Mouse (Mus musculus) stomach, embryonic 15.5 days (tissue): Measurements from ENCODE around the gene Khdc1a. TPM values are rescaled to one million over a fixed set of nuclear protein-coding genes. Genes with fewer than 3 reads are reported as not detected.
"Not testable (repeated sequence)": the region's sequence is repeated elsewhere in the genome, so short reads cannot be mapped to it uniquely, and the experiment has no call there.

Source experiments
- ATAC-seq: fragments of 200-750 bp; cut with Nextera tagmentation; 2 replicates; pipeline ENCODE4 v1.8.0; 2017; ENCODE audit warnings: low read depth, moderate number of reproducible peaks, moderate TSS enrichment; ENCODE audit not compliant: insufficient read depth, low FRiP score
- H3K27ac ChIP-seq: fragments of 300-500 bp; sonication (generic); 2 replicates; pipeline ENCODE4 v1.5.1; 2015; ENCODE audit warnings: mild to moderate bottlenecking, inconsistent platforms
- H3K27me3 ChIP-seq: fragments of 300-500 bp; sonication (generic); replicated peaks from 2 replicates; pipeline ENCODE4 v1.6.1; 2015; ENCODE audit warnings: inconsistent platforms
- H3K36me3 ChIP-seq: fragments of 300-500 bp; sonication (generic); 2 replicates; pipeline ENCODE4 v1.6.1; 2015; ENCODE audit warnings: inconsistent platforms
- H3K4me1 ChIP-seq: fragments of 300-500 bp; sonication (generic); 2 replicates; pipeline ENCODE4 v1.6.1; 2015; ENCODE audit warnings: inconsistent platforms
- H3K4me2 ChIP-seq: fragments of 300-500 bp; sonication (generic); 2 replicates; pipeline ENCODE4 v1.6.1; 2015; ENCODE audit warnings: mild to moderate bottlenecking, inconsistent platforms
- H3K4me3 ChIP-seq: fragments of 300-500 bp; sonication (generic); replicated peaks from 2 replicates; pipeline ENCODE4 v1.5.1; 2015; ENCODE audit warnings: inconsistent platforms
- H3K9ac ChIP-seq: fragments of 300-500 bp; sonication (generic); 2 replicates; pipeline ENCODE4 v1.6.1; 2015; ENCODE audit warnings: inconsistent platforms
- H3K9me3 ChIP-seq: fragments of 300-500 bp; sonication (generic); 2 replicates; pipeline ENCODE4 v1.6.1; 2016; ENCODE audit warnings: inconsistent platforms
- WGBS: fragments of 180-500 bp; shearing (Covaris S2); methylation state at CpG from one replicate; pipeline ENCODE4 v1.1.7; 2015; 5-methylcytosine and 5-hydroxymethylcytosine counted together
- polyA plus RNA-seq: library from polyadenylated mRNA; unstranded; fragments of >200 nt; fragmentation: Nextera tagmentation; extraction: Ambion mirVana; gene quantifications from 2 replicates; pipeline ENCODE4 v1.2.1, GENCODE M21; 2015

Gene Khdc1a
- polyA plus RNA-seq, result not detected in 2 replicates

DNA sequence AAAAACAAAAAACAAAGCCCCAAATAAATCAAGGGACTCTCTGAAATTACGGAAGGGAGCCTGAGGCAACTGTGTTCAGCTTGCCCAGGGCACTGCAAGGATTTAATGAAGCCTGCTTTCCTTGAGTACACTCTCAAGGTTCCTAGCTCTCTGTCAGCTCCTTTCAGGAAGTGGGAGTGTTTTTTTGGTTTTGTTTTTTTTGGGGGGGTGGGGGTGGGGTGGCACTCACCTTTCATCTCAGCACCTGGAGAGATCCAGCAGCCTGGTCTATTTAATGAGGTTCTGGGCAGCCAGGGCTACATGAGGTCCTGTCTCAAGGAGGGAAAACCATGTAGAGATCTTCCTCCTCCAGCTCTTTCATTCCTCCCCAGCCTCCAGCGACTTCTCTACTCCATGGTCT lies at the start of gene Khdc1a:
Gene Khdc1a, plus strand, starts transcription at position 301 of the 400 bp plus-strand sequence.
- no peaks in the 10 kb centered on the region for H3K36me3 ChIP-seq
- H3K9ac ChIP-seq, result no peak within 1 kb of the TSS
- no peak within 1 kb of the TSS for H3K4me2 ChIP-seq
- H3K4me1 ChIP-seq, result no peaks in the 10 kb centered on the region
- H3K27ac ChIP-seq, result no peak within 1 kb of the TSS
- H3K9me3 ChIP-seq, result no peaks in the 10 kb centered on the region
- no peaks in the 10 kb centered on the region for H3K27me3 ChIP-seq
- no peak for ATAC-seq
- WGBS, result 72% methylated on average over 2 of the region's 2 CpGs
- H3K4me3 ChIP-seq, result no peak within 1 kb of the TSS

DNA sequence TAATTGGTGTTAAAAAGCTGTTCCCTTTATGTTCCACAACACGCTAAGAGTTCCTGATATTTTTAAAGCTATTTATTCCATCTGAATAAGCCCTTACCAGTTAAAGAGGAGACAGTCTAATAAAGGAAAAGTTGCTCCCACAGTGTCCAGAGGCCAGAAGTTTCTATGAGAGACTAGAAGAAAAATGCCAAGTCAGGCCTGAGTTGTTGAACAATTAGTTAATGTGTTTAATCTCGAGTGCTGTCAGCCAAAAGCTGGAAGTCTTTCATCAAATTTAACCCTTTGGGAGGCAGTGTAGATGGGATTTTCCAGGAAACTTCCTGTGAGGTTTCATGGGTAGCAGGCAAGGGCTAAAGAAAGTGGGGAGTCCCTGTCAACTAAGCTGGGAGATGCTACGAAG lies 49.6 kb upstream of the Khdc1a start:
- ATAC-seq, result no peak
- 51% methylated on average over 3 of the region's 3 CpGs for WGBS

DNA sequence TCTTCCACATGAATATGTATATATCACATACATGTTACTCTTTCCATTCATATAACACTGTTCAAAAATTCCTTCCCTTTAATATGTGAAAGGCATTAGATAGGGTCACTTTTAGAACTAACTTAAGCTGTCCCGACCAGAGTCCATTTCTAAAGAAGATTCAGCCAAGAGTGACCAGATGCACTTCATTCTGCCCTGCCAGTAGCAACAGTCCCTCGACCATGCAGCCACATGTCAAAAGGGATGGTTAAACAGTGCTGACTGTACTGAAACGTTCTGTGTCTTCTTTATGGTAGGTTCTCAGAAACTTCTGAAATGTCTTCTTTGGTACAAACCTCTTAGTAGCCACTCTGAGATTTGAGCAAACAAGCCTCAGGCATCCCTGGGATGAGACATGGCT lies 47.8 kb upstream of the Khdc1a start:
- WGBS, result 70% methylated on average over 3 of the region's 3 CpGs

More for the DNA sequence above, 49.6 kb upstream of the Khdc1a start:
- Histone ChIP-seq H3K9me3 (no peaks in the 10 kb centered on the region), H3K36me3 (no peaks in the 10 kb centered on the region), H3K4me3 (no peak overlapping the region), H3K4me1 (no peaks in the 10 kb centered on the region), H3K27ac (no peak overlapping the region), H3K9ac (no peak overlapping the region), H3K4me2 (no peak overlapping the region), H3K27me3 (no peaks in the 10 kb centered on the region)

DNA sequence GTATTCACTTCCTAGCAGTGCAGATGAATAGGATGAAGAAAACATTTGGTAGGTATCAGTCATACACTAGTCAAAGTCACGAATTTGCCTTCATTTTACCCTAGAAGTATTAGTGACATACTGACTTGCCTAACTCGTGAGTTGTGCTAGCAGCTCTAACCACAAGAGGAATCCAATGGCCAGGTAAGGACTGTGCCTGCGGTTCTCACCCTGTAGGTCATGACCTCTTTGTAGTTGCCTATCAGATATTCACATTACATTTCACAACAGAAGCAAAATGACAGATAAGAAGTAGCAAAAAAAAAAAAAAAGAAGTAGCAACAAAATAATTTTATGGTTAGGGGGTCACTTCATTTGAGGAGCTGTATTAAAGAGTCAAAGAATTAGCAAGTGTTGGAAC lies 45.3 kb upstream of the Khdc1a start:
- WGBS, result 74% methylated on average over 3 of the region's 3 CpGs
- Histone ChIP-seq H3K4me3 (no peak overlapping the region), H3K9me3 (no peaks in the 10 kb centered on the region), H3K27ac (no peak overlapping the region), H3K4me1 (no peaks in the 10 kb centered on the region), H3K4me2 (no peak overlapping the region), H3K36me3 (no peaks in the 10 kb centered on the region), H3K27me3 (no peaks in the 10 kb centered on the region), H3K9ac (no peak overlapping the region)
- no peak for ATAC-seq

More for the DNA sequence above, 47.8 kb upstream of the Khdc1a start:
- Histone ChIP-seq H3K4me1 (no peaks in the 10 kb centered on the region), H3K9ac (no peak overlapping the region), H3K36me3 (no peaks in the 10 kb centered on the region), H3K9me3 (no peaks in the 10 kb centered on the region), H3K27me3 (no peaks in the 10 kb centered on the region), H3K27ac (no peak overlapping the region), H3K4me2 (no peak overlapping the region), H3K4me3 (no peak overlapping the region)
- no peak for ATAC-seq

DNA sequence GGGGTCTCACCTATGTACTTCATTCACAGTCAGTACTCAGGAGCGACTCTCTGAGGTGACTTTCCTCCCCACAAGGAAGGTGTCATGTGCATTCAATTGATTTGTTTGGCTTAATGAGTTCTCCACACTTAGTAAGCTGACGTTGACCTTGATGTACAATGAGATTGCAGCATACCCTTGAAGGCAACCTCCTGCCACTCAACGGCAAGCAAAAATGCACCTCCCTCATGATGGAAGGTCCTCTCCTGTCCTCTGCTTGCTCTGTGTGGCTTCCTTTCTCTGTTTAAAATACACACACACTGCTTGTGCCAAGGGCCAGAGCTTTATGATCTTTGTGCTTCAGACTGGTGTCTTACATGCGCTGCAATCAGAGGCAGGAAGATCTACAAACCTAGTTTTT lies 44.8 kb upstream of the Khdc1a start:
- no peaks in the 10 kb centered on the region for H3K36me3 ChIP-seq
- H3K9me3 ChIP-seq, result no peaks in the 10 kb centered on the region
- H3K9ac ChIP-seq, result no peak overlapping the region
- no peak overlapping the region for H3K4me2 ChIP-seq
- 80% methylated on average over 4 of the region's 4 CpGs for WGBS
- H3K27me3 ChIP-seq, result no peaks in the 10 kb centered on the region
- no peak overlapping the region for H3K27ac ChIP-seq
- no peak overlapping the region for H3K4me3 ChIP-seq
- no peaks in the 10 kb centered on the region for H3K4me1 ChIP-seq
- no peak for ATAC-seq

DNA sequence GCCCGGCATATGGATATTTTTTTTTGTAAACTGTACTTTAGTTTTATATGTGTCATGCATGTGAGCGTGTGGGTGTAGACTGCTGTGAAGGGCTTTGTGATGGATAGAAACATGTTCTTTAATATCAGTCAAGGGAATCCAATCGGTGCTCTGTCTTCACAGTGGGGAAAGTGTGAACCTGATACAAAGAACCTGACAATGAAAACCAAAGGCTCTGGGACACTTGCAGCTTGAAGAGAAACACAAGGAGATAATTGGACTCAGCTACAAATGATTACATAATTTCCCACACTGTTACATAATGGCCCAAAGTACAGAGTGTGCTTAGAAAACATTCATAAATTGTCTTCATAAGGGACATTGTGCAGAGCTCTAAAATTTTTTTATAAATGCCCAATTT lies 44.0 kb upstream of the Khdc1a start:
- Histone ChIP-seq H3K36me3 (no peaks in the 10 kb centered on the region), H3K4me3 (no peak overlapping the region), H3K4me1 (no peaks in the 10 kb centered on the region), H3K9ac (no peak overlapping the region), H3K9me3 (no peaks in the 10 kb centered on the region), H3K4me2 (no peak overlapping the region), H3K27me3 (no peaks in the 10 kb centered on the region), H3K27ac (no peak overlapping the region)
- 90% methylated on average over 3 of the region's 3 CpGs for WGBS
- ATAC-seq, result no peak

DNA sequence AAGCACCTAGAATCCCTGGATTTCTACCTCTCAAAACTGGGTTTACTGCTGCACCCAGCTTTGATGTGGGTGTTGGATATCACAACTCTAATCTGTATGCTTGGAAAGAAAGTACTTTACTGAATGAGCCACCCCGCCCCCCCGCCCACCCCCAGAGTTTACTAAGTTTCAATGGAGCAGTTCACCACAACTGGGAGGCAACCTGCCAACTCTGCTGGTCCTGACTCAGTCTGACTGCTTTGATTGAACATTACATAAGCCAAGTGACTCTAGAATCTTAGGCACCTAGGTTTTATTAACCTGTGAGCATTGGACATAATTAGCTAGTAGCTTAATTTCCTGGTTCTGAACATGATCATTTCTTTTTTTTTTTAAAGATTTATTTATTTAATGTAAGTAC lies 35.1 kb upstream of the Khdc1a start:
- Histone ChIP-seq H3K36me3 (no peaks in the 10 kb centered on the region), H3K4me2 (no peak overlapping the region), H3K4me3 (no peak overlapping the region), H3K9ac (no peak overlapping the region), H3K9me3 (no peaks in the 10 kb centered on the region), H3K27me3 (no peaks in the 10 kb centered on the region), H3K4me1 (no peaks in the 10 kb centered on the region), H3K27ac (no peak overlapping the region)
- ATAC-seq, result no peak
- WGBS, result 85% methylated on average over 2 of the region's 2 CpGs

DNA sequence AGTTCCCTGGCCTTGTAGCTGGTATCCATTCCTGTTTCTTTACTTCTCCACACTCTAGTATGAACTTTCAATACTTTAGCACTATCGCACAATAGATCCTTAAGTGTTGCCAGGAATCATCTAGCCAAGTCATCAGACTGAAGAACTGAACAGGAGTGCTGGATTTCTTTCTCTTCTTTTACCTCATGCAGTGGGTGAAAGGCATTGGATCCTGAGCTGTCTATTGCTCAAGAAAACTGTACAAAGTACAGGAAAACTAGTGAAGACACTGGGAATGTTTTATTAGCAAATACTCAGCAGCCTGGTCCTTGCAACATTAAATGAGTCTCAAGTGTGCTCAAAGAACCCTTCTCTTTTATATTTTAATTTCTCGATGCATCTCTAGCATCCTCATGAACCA lies 33.7 kb upstream of the Khdc1a start:
- Histone ChIP-seq H3K4me3 (no peak overlapping the region), H3K27ac (no peak overlapping the region), H3K36me3 (no peaks in the 10 kb centered on the region), H3K27me3 (no peaks in the 10 kb centered on the region), H3K9me3 (no peaks in the 10 kb centered on the region), H3K4me1 (no peaks in the 10 kb centered on the region), H3K4me2 (no peak overlapping the region), H3K9ac (no peak overlapping the region)
- no peak for ATAC-seq
- WGBS, result 91% methylated on average over 2 of the region's 2 CpGs

DNA sequence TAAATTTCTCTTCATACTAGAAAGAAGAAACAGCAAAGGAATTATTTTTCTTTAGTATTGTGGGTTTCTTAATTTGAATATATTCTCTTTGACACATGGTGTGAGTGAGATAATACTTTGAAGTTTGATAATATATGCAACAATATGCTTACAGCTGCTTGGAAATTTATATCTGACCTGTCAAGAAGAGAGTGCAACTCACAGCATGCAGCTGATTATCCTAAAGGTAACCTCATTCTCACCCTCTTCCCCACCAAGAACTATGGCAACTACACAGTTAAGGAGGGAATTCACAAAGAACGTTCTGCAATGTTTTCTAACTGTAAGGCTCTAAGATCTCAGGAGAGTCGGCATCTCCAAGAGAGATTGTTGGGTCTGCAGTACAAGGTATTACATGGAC lies 33.1 kb upstream of the Khdc1a start:
- no peaks in the 10 kb centered on the region for H3K36me3 ChIP-seq
- H3K27ac ChIP-seq, result no peak overlapping the region
- no peak overlapping the region for H3K4me2 ChIP-seq
- no peak overlapping the region for H3K9ac ChIP-seq
- WGBS, result 73% methylated on average over 2 of the region's 2 CpGs
- H3K4me3 ChIP-seq, result no peak overlapping the region
- no peaks in the 10 kb centered on the region for H3K27me3 ChIP-seq
- H3K9me3 ChIP-seq, result no peaks in the 10 kb centered on the region
- no peaks in the 10 kb centered on the region for H3K4me1 ChIP-seq
- no peak for ATAC-seq

DNA sequence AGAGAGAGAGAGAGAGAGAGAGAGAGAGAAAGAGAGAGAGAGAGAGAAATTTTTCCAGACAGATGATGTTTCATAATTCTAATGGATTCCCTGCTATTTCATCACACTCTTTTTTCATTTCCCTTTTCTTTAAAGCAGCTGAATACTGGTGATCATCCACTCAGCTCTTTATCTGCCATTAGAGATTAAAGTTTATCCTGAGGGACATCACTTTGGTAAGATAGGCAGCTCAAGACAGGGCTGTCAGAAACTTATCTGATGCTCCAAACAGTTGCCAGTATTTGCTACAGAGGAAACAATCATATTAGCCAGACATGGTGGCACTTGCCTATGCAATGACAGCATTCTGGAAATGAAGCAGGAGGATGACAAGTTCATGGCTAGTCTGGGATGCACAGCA lies 31.2 kb upstream of the Khdc1a start:
- no peak overlapping the region for H3K27ac ChIP-seq
- H3K4me1 ChIP-seq, result no peaks in the 10 kb centered on the region
- no peak for ATAC-seq
- H3K4me3 ChIP-seq, result no peak overlapping the region
- no peak overlapping the region for H3K4me2 ChIP-seq
- H3K9ac ChIP-seq, result no peak overlapping the region
- no peaks in the 10 kb centered on the region for H3K9me3 ChIP-seq
- no peaks in the 10 kb centered on the region for H3K27me3 ChIP-seq
- no peaks in the 10 kb centered on the region for H3K36me3 ChIP-seq

DNA sequence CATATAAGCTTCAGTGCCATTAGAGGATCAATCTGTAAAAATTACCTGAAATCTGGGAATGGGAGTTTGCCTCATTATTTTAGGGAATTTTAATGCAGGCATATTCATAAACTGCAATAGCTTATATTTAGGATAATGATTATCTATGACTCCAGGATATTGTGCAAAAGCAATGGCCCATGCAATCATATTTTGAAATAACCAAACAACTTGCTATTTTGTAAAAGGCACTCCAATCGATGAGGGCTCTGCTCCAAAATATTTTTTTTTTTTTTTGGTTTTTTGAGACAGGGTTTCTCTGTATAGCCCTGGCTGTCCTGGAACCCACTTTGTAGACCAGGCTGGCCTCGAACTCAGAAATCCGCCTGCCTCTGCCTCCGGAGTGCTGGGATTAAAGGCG lies 29.2 kb upstream of the Khdc1a start:
- H3K9ac ChIP-seq, H3K27me3 ChIP-seq, H3K9me3 ChIP-seq, H3K36me3 ChIP-seq, ATAC-seq, H3K4me2 ChIP-seq, H3K27ac ChIP-seq, H3K4me3 ChIP-seq, H3K4me1 ChIP-seq: not testable (repeated sequence)
- 90% methylated on average over 5 of the region's 5 CpGs for WGBS

DNA sequence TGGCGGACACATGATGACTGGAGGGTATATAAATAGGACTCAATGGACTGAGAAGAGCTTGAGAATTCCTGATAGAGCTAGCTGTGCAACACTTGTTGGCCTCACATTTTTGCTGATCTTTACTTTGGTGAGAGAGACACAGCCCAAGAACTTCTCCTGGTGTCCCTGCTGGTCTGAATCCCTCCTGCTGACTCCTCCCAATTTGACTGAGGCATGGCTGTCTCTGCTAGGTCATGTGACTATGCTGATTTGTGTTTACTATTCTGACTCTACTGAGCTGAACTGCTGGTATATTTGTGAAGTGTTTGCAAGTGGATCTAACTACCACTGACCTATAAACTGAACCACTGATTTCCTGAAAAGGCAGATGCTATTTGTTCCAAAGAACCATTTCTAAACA lies 27.8 kb upstream of the Khdc1a start:
- Histone ChIP-seq H3K27ac (no peak overlapping the region), H3K27me3 (no peaks in the 10 kb centered on the region), H3K9ac (no peak overlapping the region), H3K4me1 (no peaks in the 10 kb centered on the region), H3K4me2 (no peak overlapping the region), H3K36me3 (no peaks in the 10 kb centered on the region), H3K4me3 (no peak overlapping the region), H3K9me3 (no peaks in the 10 kb centered on the region)
- ATAC-seq, result no peak
- WGBS, result 94% methylated on average over 1 of the region's 1 CpGs

DNA sequence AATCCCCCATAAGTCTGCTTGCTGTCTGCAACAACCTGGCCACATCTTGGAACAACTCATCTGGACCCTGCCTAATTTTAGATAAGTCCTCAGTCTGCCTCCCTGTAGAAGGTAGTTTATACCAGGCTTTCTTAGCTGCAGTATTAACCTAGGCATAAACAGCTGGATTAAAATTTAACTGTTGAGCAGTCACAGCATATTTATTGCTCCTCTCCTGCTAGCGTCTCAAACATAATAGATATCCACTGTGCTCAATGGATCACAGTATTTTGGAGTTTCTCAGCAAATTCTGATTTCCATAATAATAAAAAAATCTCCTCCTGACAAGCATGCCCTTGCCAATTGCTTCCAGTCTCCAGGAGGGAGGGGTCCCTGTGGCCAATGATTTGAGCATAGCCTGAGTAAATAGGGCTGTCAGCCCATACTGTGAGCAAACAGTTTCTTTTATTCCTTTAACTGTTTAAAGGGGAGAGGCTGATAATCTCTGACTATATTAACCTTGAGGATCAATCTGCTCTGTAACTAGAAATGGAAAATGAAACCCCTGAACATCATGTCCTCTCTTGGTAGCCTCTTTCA lies 25.4 kb upstream of the Khdc1a start:
- ATAC-seq, result peak; percentile 70
- H3K27ac ChIP-seq, result no peak overlapping the region
- no peaks in the 10 kb centered on the region for H3K4me1 ChIP-seq
- H3K9ac ChIP-seq, result no peak overlapping the region
- no peak overlapping the region for H3K4me2 ChIP-seq
- H3K4me3 ChIP-seq, result no peak overlapping the region
- no peaks in the 10 kb centered on the region for H3K36me3 ChIP-seq
- WGBS, result 43% methylated on average over 1 of the region's 1 CpGs
- H3K9me3 ChIP-seq, result no peaks in the 10 kb centered on the region
- H3K27me3 ChIP-seq, result no peaks in the 10 kb centered on the region
